Mouse (Mus musculus) embryonic facial prominence, embryonic 11.5 days (tissue): ENCODE measurements around the gene Ctbs. TPM values are rescaled to one million over a fixed set of nuclear protein-coding genes. Genes with fewer than 3 reads are reported as not detected.
A peak's percentile ranks its signal among the peaks of the same experiment; 100 is the strongest.

ENCODE experiments used
- ATAC-seq: fragments of 200-750 bp; cut with Nextera tagmentation; replicated peaks from 2 replicates; pipeline ENCODE4 v1.8.0; 2017; ENCODE audit warnings: low read depth; ENCODE audit not compliant: insufficient number of reproducible peaks, low FRiP score, low TSS enrichment
- DNase-seq: peaks from one replicate; pipeline ENCODE4 v3.0.0-alpha.2; 2015; ENCODE audit warnings: low spot score
- H3K27ac ChIP-seq: fragments of 300-500 bp; sonication (generic); replicated peaks from 2 replicates; pipeline ENCODE4 v1.5.1; 2014; ENCODE audit warnings: mild to moderate bottlenecking, low read depth, low read length, control low read depth
- H3K27me3 ChIP-seq: fragments of 300-500 bp; sonication (generic); 2 replicates; pipeline ENCODE4 v1.6.1; 2014; ENCODE audit warnings: mild to moderate bottlenecking, low read length, moderate library complexity, mixed read lengths; ENCODE audit not compliant: control insufficient read depth, insufficient read depth
- H3K36me3 ChIP-seq: fragments of 300-500 bp; sonication (generic); replicated peaks from 2 replicates; pipeline ENCODE4 v1.6.1; 2014; ENCODE audit warnings: low read depth, mild to moderate bottlenecking, low read length, moderate library complexity, mixed read lengths; ENCODE audit not compliant: control insufficient read depth, insufficient read depth
- H3K4me1 ChIP-seq: fragments of 300-500 bp; sonication (generic); 2 replicates; pipeline ENCODE4 v1.6.1; 2014; ENCODE audit warnings: low read length, mixed read lengths; ENCODE audit not compliant: control insufficient read depth, insufficient read depth
- H3K4me2 ChIP-seq: fragments of 300-500 bp; sonication (generic); 2 replicates; pipeline ENCODE4 v1.6.1; 2014; ENCODE audit warnings: low read depth, mild to moderate bottlenecking, control low read depth, low read length, moderate library complexity
- H3K4me3 ChIP-seq: fragments of 300-500 bp; sonication (generic); 2 replicates; pipeline ENCODE4 v1.5.1; 2014; ENCODE audit warnings: low read depth, low read length, control low read depth
- H3K9ac ChIP-seq: fragments of 300-500 bp; sonication (generic); replicated peaks from 2 replicates; pipeline ENCODE4 v1.6.1; 2014; ENCODE audit warnings: mild to moderate bottlenecking, control low read depth, low read length
- H3K9me3 ChIP-seq: fragments of 300-500 bp; sonication (generic); replicated peaks from 2 replicates; pipeline ENCODE4 v1.6.1; 2016; ENCODE audit warnings: mild to moderate bottlenecking, low read length, inconsistent platforms, mixed read lengths; ENCODE audit not compliant: control insufficient read depth
- WGBS: fragments of 180-500 bp; shearing (Covaris S2); extraction: QIAGEN DNeasy Blood & Tissue Kit; methylation state at CpG from one replicate; pipeline ENCODE4 v1.1.7; 2014; 5-methylcytosine and 5-hydroxymethylcytosine counted together
- polyA plus RNA-seq: library from polyadenylated mRNA; unstranded; fragments of >200 nt; fragmentation: Nextera tagmentation; extraction: Ambion mirVana; gene quantifications from 2 replicates; pipeline ENCODE4 v1.2.1, GENCODE M21; 2014

The Ctbs gene
- polyA plus RNA-seq, 1 experiment from 2014 or later, result 6.7 TPM

DNA sequence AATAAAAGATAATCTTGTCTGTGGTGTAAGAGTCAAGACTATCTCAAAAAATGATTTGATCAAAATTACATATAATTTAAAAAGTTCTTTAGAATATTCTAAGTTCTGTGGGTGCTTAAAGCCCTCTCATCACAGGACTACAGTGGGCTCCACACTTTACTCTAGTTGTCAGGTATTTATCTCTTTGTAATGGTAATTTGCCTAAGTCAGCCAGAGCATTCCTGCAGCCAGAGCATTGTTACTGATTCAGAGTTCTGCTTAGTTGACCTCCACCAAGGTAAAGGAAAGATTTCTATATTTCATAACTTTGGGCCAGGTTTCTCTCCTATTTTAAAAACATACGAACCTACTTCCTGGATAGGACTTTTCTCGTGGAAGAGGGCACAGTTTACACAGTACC lies 19.6 kb downstream of the Ctbs start:
- H3K9me3 ChIP-seq, result no peaks in the 10 kb centered on the region
- H3K4me2 ChIP-seq, result no peak overlapping the region
- no peak for ATAC-seq
- no peak overlapping the region for H3K27ac ChIP-seq
- DNase-seq, result no peak
- no peak overlapping the region for H3K9ac ChIP-seq
- H3K4me1 ChIP-seq, result no peaks in the 10 kb centered on the region
- H3K36me3 ChIP-seq, result no peaks in the 10 kb centered on the region
- no peak overlapping the region for H3K4me3 ChIP-seq
- H3K27me3 ChIP-seq, result no peaks in the 10 kb centered on the region
- WGBS, result 79% methylated on average over 2 of the region's 2 CpGs

DNA sequence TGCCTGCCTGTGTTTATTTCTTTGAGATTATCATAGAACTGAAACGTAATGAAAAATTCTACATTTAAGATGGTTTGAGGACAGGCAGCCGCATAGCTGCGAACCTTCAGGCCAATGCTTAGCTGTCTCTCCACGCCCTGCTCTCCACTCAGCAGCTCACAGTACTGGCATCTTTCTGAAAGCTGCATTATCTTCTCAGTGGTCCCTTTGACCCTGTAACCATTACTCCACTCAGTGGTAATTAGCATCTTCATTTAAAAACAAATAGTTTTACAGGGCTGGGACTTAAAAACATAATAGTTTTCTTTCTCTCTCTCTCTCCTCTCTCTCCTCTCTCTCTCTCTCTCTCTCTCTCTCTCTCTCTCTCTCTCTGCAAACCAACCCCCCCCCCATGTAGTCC lies 23.1 kb downstream of the Ctbs start:
- Histone ChIP-seq H3K9ac (no peak overlapping the region), H3K4me2 (no peak overlapping the region), H3K9me3 (no peaks in the 10 kb centered on the region), H3K27ac (no peak overlapping the region), H3K4me3 (no peak overlapping the region), H3K4me1 (no peaks in the 10 kb centered on the region), H3K36me3 (no peaks in the 10 kb centered on the region), H3K27me3 (no peaks in the 10 kb centered on the region)
- DNase-seq (no peak), ATAC-seq (no peak)
- WGBS, result 67% methylated on average over 4 of the region's 4 CpGs

DNA sequence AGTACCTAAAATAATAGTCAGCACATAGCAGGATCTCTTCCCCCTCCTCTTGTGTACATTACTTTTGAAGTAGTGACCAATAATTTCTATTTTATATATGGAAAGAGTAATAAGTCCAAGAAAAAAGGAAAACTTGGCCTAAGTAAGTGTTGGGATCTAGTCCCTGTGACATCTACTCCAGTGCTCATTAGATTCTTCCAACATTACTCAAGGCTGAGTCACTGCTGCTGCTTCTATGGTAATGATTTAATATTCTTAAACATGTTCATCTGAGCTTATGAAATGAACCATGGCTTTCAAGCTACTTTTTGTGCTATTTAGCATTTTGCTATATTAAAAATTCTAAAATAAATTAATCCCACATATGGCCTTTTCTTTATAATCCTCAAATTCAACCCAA lies 24.1 kb downstream of the Ctbs start:
- H3K9ac ChIP-seq, result no peak overlapping the region
- H3K27me3 ChIP-seq, result no peaks in the 10 kb centered on the region
- H3K36me3 ChIP-seq, result no peaks in the 10 kb centered on the region

DNA sequence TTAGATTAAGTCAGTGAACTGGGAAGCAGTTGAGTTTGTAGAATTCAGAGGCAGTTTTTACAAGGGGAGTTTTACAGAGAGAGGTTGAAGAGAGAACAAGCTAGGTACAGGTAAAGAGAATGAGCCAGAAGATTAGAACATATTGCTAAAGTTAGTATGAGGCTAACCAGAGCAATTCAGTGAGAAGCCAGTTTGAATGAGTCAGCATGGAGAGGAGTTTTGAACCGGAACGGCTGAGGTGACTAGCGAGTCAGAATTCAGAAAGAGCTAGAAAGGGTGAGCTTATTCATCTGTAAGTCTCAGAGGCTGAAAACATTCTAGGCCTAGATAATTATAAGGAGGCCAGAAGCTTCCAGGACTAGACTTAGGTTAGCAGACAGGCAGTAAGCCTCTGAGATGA lies 24.8 kb downstream of the Ctbs start:
- Histone ChIP-seq H3K36me3 (no peaks in the 10 kb centered on the region), H3K4me1 (no peaks in the 10 kb centered on the region)

More for the DNA sequence above, 24.1 kb downstream of the Ctbs start:
- Histone ChIP-seq H3K4me3 (no peak overlapping the region), H3K9me3 (no peaks in the 10 kb centered on the region), H3K4me2 (no peak overlapping the region), H3K27ac (no peak overlapping the region), H3K4me1 (no peaks in the 10 kb centered on the region)
- ATAC-seq (no peak), DNase-seq (no peak)

DNA sequence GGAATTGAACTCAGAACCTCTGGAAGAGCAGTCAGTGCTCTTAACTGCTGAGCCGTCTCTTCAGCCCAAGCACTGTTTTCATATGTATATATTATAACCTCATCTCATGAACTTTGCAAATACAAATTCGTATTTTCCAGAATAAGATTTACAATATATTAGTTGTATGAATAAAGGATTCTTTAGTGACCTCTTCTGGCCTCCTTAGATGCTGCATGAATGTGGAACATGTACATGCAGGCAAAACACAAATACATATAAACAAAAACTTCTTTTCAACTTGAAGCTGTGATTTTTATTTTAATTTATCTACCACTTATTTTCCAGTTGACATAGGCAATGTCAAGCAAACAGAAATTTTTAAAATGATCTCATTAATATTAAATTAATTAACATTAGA lies 32.4 kb downstream of the Ctbs start:
- no peaks in the 10 kb centered on the region for H3K27me3 ChIP-seq
- H3K9me3 ChIP-seq, result no peaks in the 10 kb centered on the region
- DNase-seq (no peak), ATAC-seq (no peak)
- H3K4me3 ChIP-seq, result no peak overlapping the region
- H3K27ac ChIP-seq, result no peak overlapping the region
- H3K9ac ChIP-seq, result no peak overlapping the region
- H3K4me1 ChIP-seq, result no peaks in the 10 kb centered on the region
- 81% methylated on average over 2 of the region's 2 CpGs for WGBS
- H3K4me2 ChIP-seq, result no peak overlapping the region
- no peaks in the 10 kb centered on the region for H3K36me3 ChIP-seq

More for the DNA sequence above, 24.8 kb downstream of the Ctbs start:
- H3K27me3 ChIP-seq, result no peaks in the 10 kb centered on the region
- H3K4me3 ChIP-seq, result no peak overlapping the region
- no peak overlapping the region for H3K27ac ChIP-seq
- 98% methylated on average over 3 of the region's 3 CpGs for WGBS
- H3K4me2 ChIP-seq, result no peak overlapping the region
- H3K9ac ChIP-seq, result no peak overlapping the region
- no peak for DNase-seq
- ATAC-seq, result no peak
- H3K9me3 ChIP-seq, result no peaks in the 10 kb centered on the region

DNA sequence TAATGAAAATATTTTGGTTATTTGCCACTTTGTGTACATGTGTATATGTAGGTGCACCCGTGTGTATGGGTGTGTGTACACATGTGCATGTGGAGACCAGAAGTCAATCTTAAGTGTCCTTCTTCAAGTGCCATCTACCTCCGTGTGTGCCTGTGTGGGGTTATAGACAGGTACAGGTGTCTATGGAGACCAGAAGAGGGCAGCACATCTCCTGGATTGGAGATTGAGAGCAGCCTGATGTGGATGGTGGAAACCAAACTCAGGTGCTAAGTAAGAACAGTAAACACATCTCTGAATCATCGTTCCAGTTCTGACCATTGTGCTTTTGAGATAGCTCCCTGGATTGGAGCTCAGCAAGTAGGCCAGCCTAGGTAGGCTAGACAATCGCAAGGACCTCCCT lies 36.9 kb downstream of the Ctbs start:
- Histone ChIP-seq H3K9ac (no peak overlapping the region), H3K27me3 (no peaks in the 10 kb centered on the region), H3K4me1 (no peaks in the 10 kb centered on the region), H3K36me3 (no peaks in the 10 kb centered on the region), H3K27ac (no peak overlapping the region), H3K9me3 (no peaks in the 10 kb centered on the region), H3K4me2 (no peak overlapping the region), H3K4me3 (no peak overlapping the region)
- no peak for DNase-seq
- 85% methylated on average over 4 of the region's 4 CpGs for WGBS
- ATAC-seq, result no peak

DNA sequence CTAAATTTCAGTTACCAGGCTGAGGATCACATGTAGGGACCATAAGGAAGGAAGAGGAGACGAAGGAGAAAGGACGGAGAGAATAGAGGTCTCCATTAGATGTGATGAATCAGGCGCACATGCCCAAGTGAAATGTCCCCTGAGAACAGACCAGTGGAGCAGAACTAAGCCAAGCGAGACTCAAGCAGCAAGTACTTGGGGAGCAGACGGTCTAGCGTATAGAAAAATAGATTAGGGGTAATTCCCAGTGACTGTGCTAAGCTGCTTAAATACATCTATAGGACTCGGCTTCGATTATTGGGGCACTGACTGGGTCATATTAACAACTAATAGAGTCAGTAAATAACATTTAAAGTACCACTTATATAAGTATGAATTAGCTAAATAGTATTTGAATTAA lies 45.3 kb downstream of the Ctbs start:
- Histone ChIP-seq H3K9ac (no peak overlapping the region), H3K4me2 (no peak overlapping the region), H3K9me3 (no peaks in the 10 kb centered on the region), H3K36me3 (no peaks in the 10 kb centered on the region), H3K4me3 (no peak overlapping the region), H3K27ac (no peak overlapping the region), H3K27me3 (no peaks in the 10 kb centered on the region), H3K4me1 (no peaks in the 10 kb centered on the region)
- ATAC-seq, result no peak
- no peak for DNase-seq
- 78% methylated on average over 8 of the region's 8 CpGs for WGBS

DNA sequence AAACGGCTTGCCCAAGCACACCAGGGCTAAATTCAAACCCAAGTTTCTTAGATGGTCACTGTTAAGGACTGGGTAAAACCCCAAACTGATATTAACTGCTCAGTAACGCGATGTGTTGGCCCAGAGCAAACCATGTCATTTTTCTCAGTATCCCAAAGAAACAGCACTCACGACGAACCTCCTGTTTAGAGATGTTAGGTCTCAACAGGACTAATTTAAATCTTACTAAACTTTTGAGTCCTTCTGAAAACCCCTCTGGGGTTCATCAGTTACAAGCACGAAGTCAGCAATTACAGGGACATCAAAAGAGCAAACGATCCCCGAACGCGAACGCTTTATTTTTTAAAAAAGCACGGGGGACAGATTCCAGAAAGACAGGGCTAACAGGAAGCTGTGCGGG lies 49.4 kb downstream of the Ctbs start:
- 4% methylated on average over 13 of the region's 13 CpGs for WGBS
- Histone ChIP-seq H3K9ac (peak overlapping the region; percentile 96), H3K4me3 (peak overlapping the region; percentile 87), H3K9me3 (no peaks in the 10 kb centered on the region), H3K4me1 (no peaks in the 10 kb centered on the region), H3K36me3 (no peaks in the 10 kb centered on the region), H3K4me2 (peak overlapping the region; percentile 69), H3K27me3 (no peaks in the 10 kb centered on the region), H3K27ac (peak overlapping the region; percentile 88)
- ATAC-seq (no peak), DNase-seq (no peak)
